8 mouse cellular contexts compared by ENCODE assay signal in the genomic region with DNA sequence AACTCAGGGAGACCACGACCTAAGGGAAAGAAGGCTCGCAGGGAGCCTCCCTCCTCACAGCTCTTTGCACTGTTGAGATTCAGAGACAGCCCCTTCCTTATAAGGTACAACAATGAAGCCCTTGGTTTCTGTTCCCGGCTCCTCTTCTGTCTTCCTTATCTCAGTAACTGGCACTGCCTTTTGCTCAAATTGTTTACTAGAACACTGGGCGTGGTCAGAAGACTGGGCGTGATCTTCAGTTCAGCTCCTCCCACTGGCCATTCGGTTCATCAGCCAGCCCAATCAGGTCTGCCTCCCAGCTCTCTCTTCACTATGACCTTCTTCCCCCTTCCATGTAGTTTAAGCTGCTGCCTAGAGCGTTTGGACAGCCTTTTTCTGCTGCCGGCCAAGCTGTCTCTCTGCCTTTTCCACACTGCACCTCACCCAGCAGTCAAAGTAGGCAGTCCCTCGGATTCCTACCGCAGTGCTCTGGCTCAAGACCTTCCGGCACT. TPM values are rescaled to one million over a fixed set of nuclear protein-coding genes. Genes with fewer than 3 reads are reported as not detected.
DNase-seq lines count a peak whose midpoint lies in the region; ATAC-seq and TF ChIP-seq lines count a peak whose summit lies in the region.

No protein-coding gene starts in this region.

- TF ChIP-seq CTCF in lung, adult 2 months (IDR thresholded peaks at IDR 0.05; ENCODE audit: insufficient read depth, low read length): no peak

- peak overlapping the region; percentile 41 for H3K4me2 ChIP-seq in intestine, embryonic 16.5 days (ENCODE audit: low read depth, low read length)
- peak overlapping the region; percentile 35 for H3K4me2 ChIP-seq in neural tube, embryonic 13.5 days

- H3K9ac ChIP-seq in intestine, embryonic 16.5 days (ENCODE audit: low read depth, low read length): no peak overlapping the region; the same call in 1 of the 2 replicates
- no peak overlapping the region; the same call in 1 of the 2 replicates for H3K9ac ChIP-seq in neural tube, embryonic 13.5 days

- no peaks in the 10 kb centered on the region for H3K36me3 ChIP-seq in intestine, embryonic 16.5 days (ENCODE audit: control insufficient read depth, insufficient read depth, low read length)
- no peaks in the 10 kb centered on the region for H3K36me3 ChIP-seq in neural tube, embryonic 13.5 days

- peak overlapping the region; percentile 37 for H3K4me3 ChIP-seq in intestine, embryonic 16.5 days (ENCODE audit: low read length)
- peak overlapping the region; percentile 52 for H3K4me3 ChIP-seq in lung, adult 2 months (replicated peaks; ENCODE audit: extremely low read depth, low read depth, low read length)
- H3K4me3 ChIP-seq in neural tube, embryonic 13.5 days: peak overlapping the region; percentile 13

- peak; percentile 76 for DNase-seq in urinary bladder, postnatal 14 days (ENCODE audit: low spot score)
- DNase-seq in urinary bladder, postnatal 10 days (ENCODE audit: low spot score): no peak
- peak; percentile 24 to 29 for DNase-seq in cerebellum, postnatal 25 days
- DNase-seq in heart, adult 11 months: peak; percentile 99
- DNase-seq in lung, adult 2 months: peak; percentile 77
- peak; percentile 71 for DNase-seq in thymus, postnatal 14 days

- H3K4me1 ChIP-seq in intestine, embryonic 16.5 days (ENCODE audit: control insufficient read depth, insufficient read depth, low read length): peaks cover 16% of the 10 kb centered on the region
- H3K4me1 ChIP-seq in lung, adult 2 months (ENCODE audit: control insufficient read depth, insufficient read depth, low read length): peaks cover 3% of the 10 kb centered on the region; the same call in 1 of the 2 replicates
- peaks cover 9% of the 10 kb centered on the region; the same call in 1 of the 2 replicates for H3K4me1 ChIP-seq in neural tube, embryonic 13.5 days (replicated peaks)

- 12% methylated on average over 11 of the region's 11 CpGs for WGBS in intestine, embryonic 16.5 days
- WGBS in lung, adult 2 months: 6% methylated on average over 11 of the region's 11 CpGs
- WGBS in neural tube, embryonic 13.5 days: 8% methylated on average over 11 of the region's 11 CpGs

- no peaks in the 10 kb centered on the region for H3K27me3 ChIP-seq in intestine, embryonic 16.5 days (replicated peaks; ENCODE audit: control insufficient read depth, insufficient read depth, low read length)
- no peaks in the 10 kb centered on the region for H3K27me3 ChIP-seq in neural tube, embryonic 13.5 days

- peak; percentile 57; the same call in 1 of the 2 replicates for TF ChIP-seq POLR2A in lung, adult 2 months (IDR thresholded peaks at IDR 0.05; ENCODE audit: borderline replicate concordance, extremely low read depth, low read depth, low read length)

- H3K27ac ChIP-seq in intestine, embryonic 16.5 days (ENCODE audit: low read length): peak overlapping the region; percentile 35; the same call in 1 of the 2 replicates
- H3K27ac ChIP-seq in neural tube, embryonic 13.5 days (replicated peaks): no peak overlapping the region

- no peaks in the 10 kb centered on the region for H3K9me3 ChIP-seq in intestine, embryonic 16.5 days (ENCODE audit: control insufficient read depth, low read length)
- H3K9me3 ChIP-seq in neural tube, embryonic 13.5 days: no peaks in the 10 kb centered on the region

- ATAC-seq in intestine, embryonic 16.5 days: peak; percentile 75
- ATAC-seq in neural tube, embryonic 13.5 days (ENCODE audit: low read depth): 0 out of 2 replicates have a peak, but pooled peaks have one; percentile 37

RNA-seq across cellular contexts. Expression of a gene that starts 19.3 kb away (rescaled TPM):
- polyA plus RNA-seq in intestine, embryonic 16.5 days (2015; fragmentation: Nextera tagmentation; extraction: Ambion mirVana): 104 and 115 TPM in 2 replicates
- 69.3 and 73.6 TPM in 2 replicates for polyA plus RNA-seq in lung, adult 2 months (2012; rRNA removed)
- 69.8 and 71.9 TPM in 2 replicates for polyA plus RNA-seq in neural tube, embryonic 13.5 days (2015; fragmentation: Nextera tagmentation; extraction: Ambion mirVana)

RNA-seq across cellular contexts. Expression of a gene that starts 34.1 kb away (rescaled TPM):
- 49.8 and 62.0 TPM in 2 replicates for polyA plus RNA-seq in intestine, embryonic 16.5 days (2015; fragmentation: Nextera tagmentation; extraction: Ambion mirVana)
- 12.3 and 14.1 TPM in 2 replicates for polyA plus RNA-seq in lung, adult 2 months (2012; rRNA removed)
- 32.8 and 34.6 TPM in 2 replicates for polyA plus RNA-seq in neural tube, embryonic 13.5 days (2015; fragmentation: Nextera tagmentation; extraction: Ambion mirVana)
